Mouse (Mus musculus) neural tube, embryonic 15.5 days (tissue): ENCODE data around the gene Pga5. TPM values are rescaled to one million over a fixed set of nuclear protein-coding genes. Genes with fewer than 3 reads are reported as not detected.

ENCODE experiments used
- polyA plus RNA-seq: library from polyadenylated mRNA; unstranded; fragments of >200 nt; fragmentation: Nextera tagmentation; extraction: Ambion mirVana; gene quantifications from 2 replicates; pipeline ENCODE4 v1.2.1, GENCODE M21; 2015

Pga5 gene
- polyA plus RNA-seq, 1 experiment from 2014 or later, result not detected

Other genes starting within 250 kb of the Pga5 start
- 1.1 and 1.3 TPM in 2 replicates for gene Lrrc10b, start 220.6 kb downstream of the Pga5 start, polyA plus RNA-seq
- 0.79 and 1.2 TPM in 2 replicates for gene Ppp1r32, start 195.1 kb downstream of the Pga5 start, polyA plus RNA-seq
- gene Cpsf7, start 152.8 kb downstream of the Pga5 start, polyA plus RNA-seq, result 45.6 and 47.2 TPM in 2 replicates
- gene Sdhaf2, start 151.9 kb downstream of the Pga5 start, polyA plus RNA-seq, result 67.5 and 67.7 TPM in 2 replicates
- gene Tmem216, start 121.8 kb downstream of the Pga5 start, polyA plus RNA-seq, result 49.1 and 51.6 TPM in 2 replicates
- 20.4 and 22.5 TPM in 2 replicates for gene Cyb561a3, start 100.9 kb downstream of the Pga5 start, polyA plus RNA-seq
- gene Tmem138, start 100.7 kb downstream of the Pga5 start, polyA plus RNA-seq, result 33.3 and 33.9 TPM in 2 replicates
- gene Ddb1, start 72.7 kb downstream of the Pga5 start, polyA plus RNA-seq, result 194 and 213 TPM in 2 replicates
- 21.8 and 25.2 TPM in 2 replicates for gene Tkfc, start 72.4 kb downstream of the Pga5 start, polyA plus RNA-seq
- gene Vwce, start 43.9 kb downstream of the Pga5 start, polyA plus RNA-seq, result 1.7 and 2.4 TPM in 2 replicates
- gene Vps37c, start 10.7 kb upstream of the Pga5 start, polyA plus RNA-seq, result 28.7 and 30.3 TPM in 2 replicates
- gene Cd5, start 60.9 kb upstream of the Pga5 start, polyA plus RNA-seq, result 0.08 and 1.3 TPM in 2 replicates
- 0.74 TPM in 1 of 2 replicates, not detected in the other for gene Cd6, start 152.0 kb upstream of the Pga5 start, polyA plus RNA-seq
- 0.27 and 0.55 TPM in 2 replicates for gene Slc15a3, start 161.7 kb upstream of the Pga5 start, polyA plus RNA-seq
- 141 and 167 TPM in 2 replicates for gene Tmem132a, start 191.9 kb upstream of the Pga5 start, polyA plus RNA-seq
- 44.5 and 53.6 TPM in 2 replicates for gene Tmem109, start 203.9 kb upstream of the Pga5 start, polyA plus RNA-seq
- gene Prpf19, start 217.2 kb upstream of the Pga5 start, polyA plus RNA-seq, result 41.6 and 42.7 TPM in 2 replicates
- gene Zp1, start 242.6 kb upstream of the Pga5 start, polyA plus RNA-seq, result 0.18 and 0.44 TPM in 2 replicates